Mouse (Mus musculus) Muller cell, postnatal 12 days (primary cell): Measurements from ENCODE around the gene Galnt2.

Experiments
- DNase-seq: peaks from one replicate; pipeline ENCODE4 v3.0.0-alpha.2; 2015; ENCODE audit errors: inconsistent ontology term

The Galnt2 gene

DNA sequence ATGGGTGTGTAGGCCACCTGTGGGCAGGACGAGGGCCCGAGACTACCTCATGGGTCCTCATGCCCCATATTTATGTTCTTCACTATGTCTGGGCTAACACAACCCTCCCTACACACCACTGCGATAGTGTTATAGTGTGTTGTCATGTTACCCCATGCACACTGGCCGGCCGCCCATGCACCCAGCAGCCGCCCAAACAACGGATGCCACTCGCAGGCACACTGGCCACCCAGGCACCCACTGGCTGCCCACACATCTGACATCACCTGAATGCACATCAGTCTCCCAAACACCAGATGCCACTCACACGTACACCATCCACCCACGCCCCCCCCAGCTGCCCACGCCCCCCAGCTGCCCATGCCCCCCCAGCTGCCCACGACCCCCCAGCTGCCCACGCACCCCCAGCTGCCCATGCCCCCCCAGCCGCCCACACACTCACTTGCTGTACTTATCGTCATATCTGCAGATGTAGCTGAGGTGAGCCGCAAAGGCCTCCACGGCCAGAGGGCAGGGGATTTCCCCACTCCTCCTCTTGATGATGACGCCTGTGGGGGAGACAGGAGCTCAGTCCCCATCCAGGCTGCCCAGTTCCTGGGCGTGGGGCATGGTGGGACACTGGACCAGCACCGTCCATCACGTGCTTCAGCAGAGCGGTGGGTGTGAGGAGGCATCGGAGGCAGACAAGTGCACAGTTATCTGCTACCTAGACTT is 140.4 kb downstream of the Galnt2 start:
- DNase-seq = no peak

DNA sequence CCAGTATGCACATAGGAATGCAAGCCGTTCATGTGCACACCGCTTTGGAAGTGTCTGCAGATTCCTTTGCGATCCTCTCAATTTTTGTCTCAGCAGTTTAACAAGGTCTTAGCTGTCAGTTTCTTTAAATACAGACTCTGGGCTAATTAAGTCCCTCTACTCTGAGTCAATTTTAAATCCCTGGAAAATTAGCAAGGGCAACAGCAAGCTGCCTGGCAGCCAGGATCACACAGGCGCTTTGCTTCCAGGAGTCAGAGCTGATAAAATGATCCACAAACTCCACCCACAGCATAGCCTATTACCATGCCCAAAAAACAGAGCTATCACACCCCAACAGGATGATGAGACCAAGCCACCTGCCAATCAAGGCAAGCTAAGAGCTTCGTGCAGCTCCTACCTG is 142.6 kb downstream of the Galnt2 start:
- no peak for DNase-seq

DNA sequence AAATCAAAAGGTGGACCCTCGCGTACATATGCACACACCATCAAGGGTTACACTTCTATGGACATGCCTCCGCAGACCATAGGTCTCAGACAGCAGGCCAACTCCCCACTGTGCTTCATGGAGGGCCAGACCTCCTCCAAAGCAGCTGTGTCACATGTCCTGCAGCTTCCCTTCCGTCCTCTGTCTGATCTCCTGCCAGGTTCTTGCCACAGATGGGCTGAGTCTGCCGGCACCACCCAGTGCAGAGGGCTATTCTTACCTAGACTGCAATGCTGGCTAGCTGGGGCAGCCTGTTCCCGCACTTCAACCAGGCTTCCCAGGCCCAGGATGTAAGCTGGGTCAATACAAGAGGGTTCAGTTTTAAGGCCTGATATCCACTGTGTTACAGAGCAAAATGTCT is 144.0 kb downstream of the Galnt2 start:
- no peak for DNase-seq

DNA sequence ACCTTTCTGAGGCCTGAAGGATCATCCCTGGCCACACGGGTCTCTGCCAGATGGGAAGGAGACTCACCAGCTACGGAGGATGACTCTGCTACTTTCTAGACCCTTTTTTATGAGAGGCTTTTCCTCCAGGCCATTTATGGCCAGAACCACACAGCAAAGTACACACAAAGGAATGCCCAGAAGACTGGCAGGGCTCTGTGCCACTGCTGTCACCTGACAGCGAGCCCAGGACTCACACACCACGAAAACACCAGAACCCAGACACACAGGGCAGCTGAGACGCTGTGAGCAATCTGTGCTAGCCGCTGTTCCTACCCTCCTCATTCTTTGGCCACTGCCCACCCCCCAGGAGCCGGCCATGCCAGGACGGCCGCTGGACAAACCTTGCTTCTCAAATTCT is 144.5 kb downstream of the Galnt2 start:
- peak; percentile 25 for DNase-seq

DNA sequence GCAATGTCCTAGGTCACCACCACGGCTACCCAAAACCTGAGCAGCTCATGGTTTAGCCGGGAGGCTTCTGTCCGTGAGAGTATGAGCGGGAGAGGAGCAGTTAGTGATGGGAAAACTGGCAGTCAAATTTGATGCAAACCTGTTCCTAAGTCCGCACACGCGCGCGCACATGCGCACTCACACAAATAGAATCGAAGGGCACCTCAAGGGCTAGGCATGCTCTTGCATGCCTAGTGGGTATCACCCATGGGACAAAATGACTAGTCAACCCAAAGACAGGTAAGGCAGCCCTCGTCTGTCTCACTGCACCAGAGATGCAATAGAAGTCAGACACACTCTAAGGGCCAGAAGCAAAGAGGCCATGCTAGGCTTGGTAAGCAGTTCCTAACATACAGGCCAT is 145.2 kb downstream of the Galnt2 start:
- DNase-seq = no peak

DNA sequence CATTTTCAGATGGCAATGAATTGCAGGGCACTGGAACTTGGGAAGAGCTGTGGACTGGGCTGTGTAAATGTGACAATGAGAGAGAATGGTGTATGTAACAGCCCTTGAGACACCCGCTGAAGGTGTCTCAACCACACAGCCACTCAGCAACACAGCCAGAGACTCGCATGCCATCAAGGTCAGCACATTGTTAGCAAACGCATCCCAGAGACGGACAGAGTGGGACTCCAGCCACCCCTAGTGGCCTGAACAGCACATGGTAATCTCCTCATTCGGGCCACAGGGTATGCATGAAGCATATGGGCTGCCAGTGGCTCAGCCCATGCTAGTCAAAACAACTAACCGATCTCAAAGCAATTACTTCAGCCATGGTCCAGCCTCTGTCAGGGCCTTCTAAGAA is 148.1 kb downstream of the Galnt2 start:
- DNase-seq = no peak

DNA sequence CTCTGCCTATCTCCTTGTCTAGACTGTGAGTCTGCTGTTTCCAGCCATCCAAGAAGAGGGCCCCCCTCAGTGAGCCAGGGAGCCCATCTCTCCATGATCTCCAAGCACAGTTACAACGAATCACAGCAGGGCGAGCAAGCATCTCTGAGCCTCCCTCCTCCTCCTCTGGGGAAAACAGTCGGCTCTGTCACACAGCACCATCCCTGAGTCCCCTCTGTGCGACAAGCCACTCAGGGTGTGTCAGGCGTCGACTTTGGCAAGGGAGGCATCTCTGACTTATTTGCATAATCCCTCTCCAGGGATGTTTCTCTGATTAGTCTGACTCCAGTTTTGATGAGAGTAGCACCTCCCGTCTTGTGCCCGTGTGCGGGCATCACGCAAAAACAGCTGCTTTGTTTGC is 151.0 kb downstream of the Galnt2 start:
- no peak for DNase-seq

DNA sequence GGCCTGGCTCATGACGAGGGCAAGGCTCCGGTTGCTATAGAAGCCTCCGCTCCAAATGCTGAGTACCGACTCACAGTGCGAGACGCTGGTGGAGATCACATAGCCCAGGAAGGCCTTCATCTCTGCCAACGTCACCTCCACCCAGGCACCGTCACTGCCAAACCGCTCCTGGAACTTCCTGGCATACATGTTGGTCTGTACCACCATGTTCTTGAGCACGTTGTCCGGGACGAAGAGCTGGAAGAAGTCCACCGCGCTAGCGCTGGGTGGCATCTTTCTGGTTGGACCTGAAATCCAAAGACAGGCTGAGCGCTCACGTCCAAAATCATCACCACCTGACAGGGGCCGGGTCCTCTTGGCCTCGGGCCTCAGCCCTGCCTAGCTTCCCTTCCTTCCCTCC is 153.1 kb downstream of the Galnt2 start:
- DNase-seq = no peak

DNA sequence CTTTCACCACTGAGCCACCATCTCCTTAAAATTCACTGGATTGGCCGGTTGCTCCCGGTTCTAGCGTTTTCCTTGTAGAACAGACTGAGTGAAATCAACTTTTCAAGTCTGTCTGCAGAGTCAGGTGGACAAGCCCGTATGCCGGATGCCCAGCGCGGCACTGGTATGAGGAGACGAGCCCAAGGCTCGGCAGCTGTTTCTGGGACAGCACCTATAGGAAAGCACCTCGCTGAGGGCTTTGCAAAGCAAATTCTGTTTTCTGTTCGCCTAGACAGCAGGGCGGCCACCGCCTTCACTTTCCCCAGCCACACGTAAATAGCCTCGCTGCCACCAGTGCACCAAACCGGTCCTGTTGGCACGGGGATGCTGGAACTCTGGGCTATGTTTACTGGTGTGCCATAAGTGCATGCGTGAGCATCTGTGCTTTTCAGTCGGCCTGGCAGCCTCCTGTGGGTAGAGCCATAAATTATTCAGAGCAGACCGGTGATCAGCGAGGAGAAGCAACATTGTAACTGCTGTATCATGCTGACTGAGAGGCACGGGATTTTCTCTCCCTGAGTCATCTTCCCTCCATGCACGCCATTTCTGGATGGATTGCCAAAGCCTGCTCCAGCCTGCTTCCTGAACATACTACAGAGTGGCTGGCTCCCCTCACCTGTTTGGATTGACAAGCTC is 155.2 kb downstream of the Galnt2 start:
- DNase-seq = no peak

DNA sequence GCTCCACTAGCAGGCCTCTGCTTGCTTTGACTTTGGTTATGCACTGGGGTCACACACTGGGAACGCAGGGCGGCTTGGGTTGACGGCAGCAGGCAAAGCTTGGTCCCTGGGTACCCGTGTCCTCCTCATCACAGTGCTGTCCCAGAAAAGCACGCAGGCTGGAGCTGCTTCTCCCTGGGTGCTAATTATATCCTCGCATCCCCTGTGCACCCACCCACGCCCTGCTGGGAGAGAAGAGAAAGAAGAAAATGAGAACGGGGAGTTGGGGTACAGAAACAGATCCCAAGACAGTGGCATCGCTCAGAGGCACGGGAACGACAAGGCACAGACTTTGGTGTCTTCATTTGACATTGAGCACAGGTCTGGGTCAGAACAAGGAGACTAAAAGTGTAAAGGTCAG is 158.3 kb downstream of the Galnt2 start:
- no peak for DNase-seq

DNA sequence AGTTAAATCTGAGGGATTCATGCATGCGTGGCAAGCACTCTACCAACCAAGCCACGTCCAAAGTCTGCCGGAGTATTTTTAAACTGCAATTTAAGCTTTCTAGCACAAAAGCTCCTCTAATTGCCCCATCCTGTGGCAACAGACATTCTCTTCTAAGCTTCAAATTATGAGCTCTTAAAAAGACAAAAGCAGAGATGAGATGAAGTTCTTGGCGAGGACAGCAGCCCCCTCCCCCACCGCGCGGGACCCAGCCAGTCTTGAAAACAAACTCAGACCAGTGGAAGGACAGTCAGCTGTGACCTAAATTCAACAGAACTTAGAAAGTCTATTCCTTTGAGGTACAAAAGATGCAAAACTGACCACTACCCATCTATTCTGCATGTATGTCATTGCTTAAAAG is 160.0 kb downstream of the Galnt2 start:
- DNase-seq = peak; percentile 83

DNA sequence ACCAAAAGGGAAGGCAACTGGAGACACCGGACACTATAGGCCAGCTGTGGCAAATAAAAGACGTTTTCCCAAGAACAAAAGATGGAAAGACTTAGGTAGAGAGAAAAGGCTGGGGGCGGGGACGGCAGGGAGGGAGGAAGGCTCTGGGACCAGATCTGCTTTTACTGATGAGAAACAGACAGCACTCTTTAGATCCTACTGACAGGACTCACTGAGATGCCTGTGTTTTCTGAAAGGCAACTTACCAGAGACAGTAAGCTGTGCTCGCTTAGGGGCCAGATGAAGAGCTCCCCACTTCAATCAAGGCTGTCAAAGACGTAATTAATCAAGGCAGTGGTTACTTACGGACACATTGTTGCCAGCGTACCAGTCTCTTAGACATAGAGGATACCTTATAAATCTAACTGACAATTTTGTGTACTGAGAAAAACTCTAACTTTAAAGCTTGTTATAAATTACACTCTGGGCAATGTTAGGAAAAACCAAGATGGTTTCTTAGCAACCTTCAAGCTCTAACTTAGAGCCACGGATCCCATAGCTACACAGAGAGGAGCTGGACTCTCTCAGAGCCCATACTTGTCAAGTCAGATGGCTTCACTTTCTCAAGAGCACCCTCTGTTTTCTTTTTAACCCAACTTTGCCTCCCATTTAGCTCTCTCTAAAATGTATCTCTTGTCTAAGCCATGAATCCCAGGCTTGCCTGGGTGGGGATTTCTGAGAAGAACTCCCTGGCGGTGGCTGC is 161.3 kb downstream of the Galnt2 start:
- no peak for DNase-seq

DNA sequence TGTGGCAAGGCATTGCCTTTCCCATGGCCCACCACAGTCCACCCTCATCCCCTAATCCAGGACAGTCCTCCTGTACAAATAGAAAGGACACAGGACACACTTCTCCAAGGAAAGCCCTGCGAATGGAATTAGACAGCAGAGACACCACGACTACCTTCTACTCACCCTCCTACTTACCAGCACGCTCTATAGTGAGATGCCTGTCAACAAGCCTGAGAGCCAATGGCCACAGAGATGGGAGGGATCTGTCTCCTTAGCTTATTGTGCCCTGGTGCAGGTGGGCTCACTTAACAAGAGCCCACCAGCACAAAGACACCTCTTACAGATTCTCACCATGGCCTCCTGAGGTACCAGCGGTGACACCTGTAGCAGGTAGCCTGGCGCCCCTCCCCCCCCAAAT is 161.8 kb downstream of the Galnt2 start:
- no peak for DNase-seq

DNA sequence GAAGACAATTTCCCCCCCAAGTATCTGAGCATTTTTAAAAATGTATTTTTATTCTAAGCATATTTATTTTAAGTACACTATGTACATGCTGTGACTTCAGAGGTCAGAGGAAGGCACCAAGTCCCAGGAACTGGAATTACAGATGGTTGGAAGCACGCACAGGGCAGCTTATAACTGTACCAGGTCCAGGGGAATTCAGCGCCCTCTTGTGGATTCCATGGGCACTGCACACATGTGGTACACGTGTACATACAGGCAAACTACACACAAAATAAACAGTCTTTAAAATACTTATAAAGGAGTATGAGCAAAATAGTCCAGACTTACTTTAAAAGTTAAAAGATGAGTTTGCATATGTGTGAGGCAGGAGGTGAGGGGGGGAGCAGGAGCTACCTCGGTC is 162.7 kb downstream of the Galnt2 start:
- no peak for DNase-seq

DNA sequence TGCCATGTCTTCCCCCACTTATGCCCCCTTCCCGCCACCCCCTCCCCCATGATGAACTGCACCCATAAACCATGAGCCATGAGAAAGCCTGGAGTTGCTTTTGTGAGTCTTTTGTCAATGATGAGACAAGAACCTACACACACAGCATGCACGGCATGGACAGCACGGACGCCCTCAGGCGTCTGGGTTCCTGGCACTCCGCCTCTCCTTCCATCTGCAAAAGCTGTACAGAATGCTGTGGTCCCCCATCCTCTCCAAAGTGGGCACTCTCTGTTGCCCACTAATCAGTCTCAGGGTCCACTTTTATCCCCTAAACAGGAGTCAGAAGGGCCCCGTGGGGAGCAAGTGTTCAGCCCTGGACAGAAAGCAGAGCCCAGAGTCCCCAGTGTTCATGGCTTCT is 163.8 kb downstream of the Galnt2 start:
- DNase-seq = no peak
